Mouse (Mus musculus) left cerebral cortex, adult 8-10 months (tissue): ENCODE measurements around the gene Psapl1. TPM values are rescaled to one million over a fixed set of nuclear protein-coding genes. Genes with fewer than 3 reads are reported as not detected.

ENCODE experiments used
- DNase-seq, 2 experiments: peaks; one replicate each; pipeline ENCODE4 v3.0.0; 2022; ENCODE audit warnings: low spot score in 2 of 2
- total RNA-seq, 4 experiments: library from RNA; stranded (reverse); gene quantifications; 2 replicates each; pipeline ENCODE4 v1.2.4; 2022

The Psapl1 gene
- total RNA-seq: not detected

DNA sequence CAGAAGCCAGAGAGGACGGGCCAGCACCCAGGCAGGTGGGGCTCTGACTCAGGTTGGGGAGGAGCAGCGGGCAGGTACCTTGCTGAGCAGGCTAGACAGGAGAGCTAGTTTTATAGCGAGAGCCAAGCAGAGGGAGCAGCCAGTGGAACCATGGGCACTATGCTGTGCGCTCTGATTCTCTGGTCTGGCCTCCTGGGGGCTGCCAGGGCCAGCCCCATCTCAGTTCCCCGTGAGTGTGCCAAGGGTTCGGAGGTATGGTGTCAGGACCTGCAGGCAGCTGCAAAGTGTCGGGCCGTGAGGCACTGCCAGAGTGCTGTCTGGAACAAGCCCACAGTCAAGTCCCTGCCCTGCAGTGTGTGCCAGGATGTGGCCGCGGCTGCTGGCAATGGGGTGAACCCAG is at the start of gene Psapl1:
Gene Psapl1 (plus strand): TSS at position 106 of the 400 bp plus-strand sequence.
- no peak for DNase-seq

GRCm38 (mm10) chr5:36154879-36155485 is 48.8 kb upstream of the Psapl1 start:
- no peak for DNase-seq

GRCm38 (mm10) chr5:36165424-36166302 is 38.2 kb upstream of the Psapl1 start:
- no peak for DNase-seq

GRCm38 (mm10) chr5:36166346-36167013 is 37.3 kb upstream of the Psapl1 start:
- no peak for DNase-seq

- peak in 1 of 2 experiments; percentile 22 for DNase-seq
These were observed 34.7 kb upstream of the Psapl1 start for GRCm38 (mm10) chr5:36168963-36169650.

GRCm38 (mm10) chr5:36174569-36175115 is 29.2 kb upstream of the Psapl1 start:
- DNase-seq: no peak

- no peak for DNase-seq
These were observed 27.4 kb upstream of the Psapl1 start for GRCm38 (mm10) chr5:36176409-36176808.

DNA sequence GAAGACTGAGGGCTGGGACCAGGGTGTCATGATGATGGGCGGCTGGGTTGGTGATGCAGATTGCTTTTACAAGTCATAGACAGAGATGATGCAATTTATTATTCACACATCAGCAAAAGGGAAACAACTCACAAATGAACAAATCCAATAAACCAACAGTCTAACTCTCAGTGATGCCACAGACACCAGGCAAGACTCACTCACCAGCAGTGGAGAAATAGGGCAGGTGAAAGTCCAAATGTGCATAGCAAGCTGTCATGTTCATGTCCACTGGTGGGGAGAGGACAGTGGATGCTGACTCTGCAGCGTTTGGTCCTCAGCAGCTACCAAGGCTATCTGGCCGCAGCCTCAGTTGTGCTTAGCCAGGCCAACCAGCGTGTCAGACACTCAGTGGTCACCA is 26.9 kb upstream of the Psapl1 start:
- no peak for DNase-seq

DNA sequence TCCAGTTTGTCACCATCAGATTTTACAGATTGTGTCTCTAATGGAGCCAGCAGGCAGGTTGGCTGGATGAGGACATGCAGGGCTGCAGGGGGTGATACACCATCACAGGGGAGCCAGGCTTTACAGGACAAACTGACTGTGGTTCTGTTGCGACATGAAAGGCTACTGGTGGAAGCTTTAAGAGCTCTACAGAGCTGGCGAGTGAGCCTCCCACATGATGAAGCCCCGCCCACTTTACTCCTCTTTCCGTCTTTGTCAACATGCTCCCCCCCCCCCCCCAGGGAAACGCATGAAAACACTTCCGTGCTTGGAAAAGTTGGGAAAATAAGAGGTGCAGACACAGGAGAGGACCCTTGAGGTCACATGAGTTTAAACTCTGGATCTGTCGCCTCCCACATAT is 25.6 kb upstream of the Psapl1 start:
- no peak for DNase-seq

- DNase-seq: no peak
These were observed 25.0 kb upstream of the Psapl1 start for GRCm38 (mm10) chr5:36178785-36179184.

DNA sequence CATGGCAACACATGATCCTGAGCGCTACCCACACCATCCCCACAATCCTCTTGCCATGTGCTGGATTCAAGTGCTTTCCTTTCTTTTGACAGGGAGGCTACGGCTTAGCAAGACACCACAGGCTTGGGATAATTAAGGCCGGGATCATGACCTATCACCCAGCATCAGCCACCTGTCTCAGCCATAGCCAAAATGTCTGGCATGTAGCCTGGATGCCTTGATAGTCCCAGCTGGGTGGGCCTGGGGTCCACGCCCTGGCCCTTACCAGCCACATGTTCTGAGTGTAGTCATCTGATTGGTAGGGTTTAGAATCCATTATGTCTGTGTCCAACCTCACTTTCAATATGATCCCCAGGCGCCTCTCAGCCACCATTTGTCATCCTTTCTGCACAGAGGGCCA is 24.1 kb upstream of the Psapl1 start:
- no peak for DNase-seq

GRCm38 (mm10) chr5:36182326-36182725 is 21.5 kb upstream of the Psapl1 start:
- DNase-seq: no peak

- no peak for DNase-seq
These were observed 17.3 kb upstream of the Psapl1 start for GRCm38 (mm10) chr5:36186294-36187053.

GRCm38 (mm10) chr5:36188310-36188709 is 15.5 kb upstream of the Psapl1 start:
- no peak for DNase-seq

- no peak for DNase-seq
These were observed 12.5 kb upstream of the Psapl1 start for GRCm38 (mm10) chr5:36191285-36191684.

- DNase-seq: no peak
These were observed 11.9 kb upstream of the Psapl1 start for GRCm38 (mm10) chr5:36191876-36192275.

DNA sequence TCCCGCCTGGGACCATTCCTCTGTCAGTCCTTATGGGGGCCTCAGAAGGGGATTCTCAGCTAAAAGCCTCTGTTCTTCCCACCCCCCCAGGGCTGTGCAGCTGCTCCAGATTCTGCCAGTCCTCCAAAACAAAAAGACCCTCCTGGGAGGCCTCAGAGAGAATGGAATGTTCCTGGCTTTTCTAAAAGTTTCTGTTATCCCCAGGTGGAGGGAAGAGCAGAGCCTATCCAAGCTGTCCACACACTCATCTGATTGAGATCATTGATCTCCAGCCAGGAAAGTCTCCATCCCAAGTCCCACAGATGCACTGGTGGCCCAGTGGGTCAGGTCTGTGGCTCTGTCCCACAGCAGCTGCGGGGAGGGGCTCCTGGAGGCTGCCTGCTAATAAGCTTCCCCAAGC is 11.1 kb upstream of the Psapl1 start:
- no peak for DNase-seq

DNA sequence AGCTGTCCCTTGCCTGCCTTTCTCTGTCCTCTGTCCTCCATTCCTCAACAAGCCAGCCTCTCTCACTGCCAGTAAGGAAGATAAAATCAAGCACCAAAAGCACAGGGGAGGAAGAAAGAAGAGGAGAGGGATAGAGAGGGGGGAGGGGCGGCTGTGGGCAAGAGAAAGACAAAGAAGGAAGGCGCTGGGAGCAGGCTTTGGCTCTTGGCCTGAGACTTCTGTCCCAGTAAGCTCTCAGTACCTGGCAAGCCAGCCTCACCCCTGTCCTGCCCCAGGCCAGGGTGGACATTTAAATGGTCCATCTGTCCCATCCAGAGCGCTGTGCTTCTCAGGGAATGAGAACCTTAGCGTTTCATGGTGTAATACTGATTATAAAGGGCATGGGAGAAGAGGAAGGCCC is 9.2 kb upstream of the Psapl1 start:
- DNase-seq: no peak

DNA sequence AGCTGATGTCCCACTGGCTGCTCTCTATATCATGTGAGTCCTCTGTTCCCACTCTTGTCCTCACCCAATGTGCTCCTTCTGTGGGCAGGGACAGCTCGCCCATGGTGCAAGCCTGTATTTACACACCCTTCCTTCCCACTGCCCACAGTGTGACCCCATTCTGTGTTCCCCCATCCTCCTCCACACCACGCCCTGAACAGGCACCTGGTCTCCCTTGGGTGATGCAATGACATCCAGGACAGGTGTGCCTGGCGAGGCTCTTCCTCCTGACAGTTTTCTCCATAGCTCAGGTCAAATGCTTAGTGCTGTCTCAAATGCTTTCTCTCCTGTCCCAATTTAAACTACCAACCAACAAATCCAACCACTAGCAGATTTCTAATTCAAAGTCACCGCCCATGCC is 8.4 kb upstream of the Psapl1 start:
- no peak for DNase-seq

- DNase-seq: no peak
These were observed 4.3 kb upstream of the Psapl1 start for GRCm38 (mm10) chr5:36199519-36199918.

GRCm38 (mm10) chr5:36202781-36203180 is 1.0 kb upstream of the Psapl1 start:
- no peak for DNase-seq
